Mouse (Mus musculus): Measurements from ENCODE around the gene Stub1. TPM values are rescaled to one million over a fixed set of nuclear protein-coding genes. Genes with fewer than 3 reads are reported as not detected.
"Not testable (repeated sequence)": the region's sequence is repeated elsewhere in the genome, so short reads cannot be mapped to it uniquely, and the experiment has no call there.

Stub1 gene
- total RNA-seq, 1 experiment from 2014 or later = 74.8 TPM

- ATAC-seq (ENCODE audit: extremely low read depth, insufficient number of reproducible peaks, low FRiP score, poor library complexity, severe bottlenecking) = no peak
Observed at GRCm38 (mm10) chr17:25828223-25828594, 5.0 kb downstream of the Stub1 start.

GRCm38 (mm10) chr17:25827546-25828222, 5.5 kb downstream of the Stub1 start:
- no peak for ATAC-seq (ENCODE audit: extremely low read depth, insufficient number of reproducible peaks, low FRiP score, poor library complexity, severe bottlenecking)

- no peak for ATAC-seq (ENCODE audit: extremely low read depth, insufficient number of reproducible peaks, low FRiP score, poor library complexity, severe bottlenecking)
Observed at GRCm38 (mm10) chr17:25827011-25827410, 6.2 kb downstream of the Stub1 start.

- no peak for ATAC-seq (ENCODE audit: extremely low read depth, insufficient number of reproducible peaks, low FRiP score, poor library complexity, severe bottlenecking)
Observed at GRCm38 (mm10) chr17:25825984-25826570, 7.1 kb downstream of the Stub1 start.

- ATAC-seq (ENCODE audit: extremely low read depth, insufficient number of reproducible peaks, low FRiP score, poor library complexity, severe bottlenecking) = no peak
Observed at GRCm38 (mm10) chr17:25825311-25825710, 7.9 kb downstream of the Stub1 start.

- no peak for ATAC-seq (ENCODE audit: extremely low read depth, insufficient number of reproducible peaks, low FRiP score, poor library complexity, severe bottlenecking)
Observed at GRCm38 (mm10) chr17:25824362-25825142, 8.7 kb downstream of the Stub1 start.

GRCm38 (mm10) chr17:25823452-25823851, 9.8 kb downstream of the Stub1 start, which contains the start of gene Wdr24:
Wdr24 (plus strand) TSS chr17:25823627.
- ATAC-seq (ENCODE audit: extremely low read depth, insufficient number of reproducible peaks, low FRiP score, poor library complexity, severe bottlenecking) = peak; percentile 76

GRCm38 (mm10) chr17:25818851-25819780, 14.1 kb downstream of the Stub1 start:
- no peak for ATAC-seq (ENCODE audit: extremely low read depth, insufficient number of reproducible peaks, low FRiP score, poor library complexity, severe bottlenecking)

- ATAC-seq (ENCODE audit: extremely low read depth, insufficient number of reproducible peaks, low FRiP score, poor library complexity, severe bottlenecking) = no peak
Observed at GRCm38 (mm10) chr17:25817662-25818061, 15.5 kb downstream of the Stub1 start.

GRCm38 (mm10) chr17:25813471-25813870, 19.7 kb downstream of the Stub1 start:
- ATAC-seq (ENCODE audit: extremely low read depth, insufficient number of reproducible peaks, low FRiP score, poor library complexity, severe bottlenecking) = peak; percentile 54

GRCm38 (mm10) chr17:25810890-25811289, 22.3 kb downstream of the Stub1 start:
- ATAC-seq (ENCODE audit: extremely low read depth, insufficient number of reproducible peaks, low FRiP score, poor library complexity, severe bottlenecking) = no peak

GRCm38 (mm10) chr17:25809606-25810340, 23.4 kb downstream of the Stub1 start:
- ATAC-seq (ENCODE audit: extremely low read depth, insufficient number of reproducible peaks, low FRiP score, poor library complexity, severe bottlenecking) = no peak

- ATAC-seq (ENCODE audit: extremely low read depth, insufficient number of reproducible peaks, low FRiP score, poor library complexity, severe bottlenecking) = no peak
Observed at GRCm38 (mm10) chr17:25808789-25809605, 24.2 kb downstream of the Stub1 start, which contains the start of gene Fbxl16. Fbxl16 (plus strand) TSS chr17:25809085.

GRCm38 (mm10) chr17:25808028-25808427, 25.2 kb downstream of the Stub1 start:
- ATAC-seq (ENCODE audit: extremely low read depth, insufficient number of reproducible peaks, low FRiP score, poor library complexity, severe bottlenecking) = no peak

GRCm38 (mm10) chr17:25807452-25807851, 25.8 kb downstream of the Stub1 start:
- ATAC-seq (ENCODE audit: extremely low read depth, insufficient number of reproducible peaks, low FRiP score, poor library complexity, severe bottlenecking) = not testable (repeated sequence)

GRCm38 (mm10) chr17:25806507-25806906, 26.7 kb downstream of the Stub1 start:
- ATAC-seq (ENCODE audit: extremely low read depth, insufficient number of reproducible peaks, low FRiP score, poor library complexity, severe bottlenecking) = no peak

- ATAC-seq (ENCODE audit: extremely low read depth, insufficient number of reproducible peaks, low FRiP score, poor library complexity, severe bottlenecking) = no peak
Observed at GRCm38 (mm10) chr17:25802825-25803517, 30.2 kb downstream of the Stub1 start.
